Mouse (Mus musculus): ENCODE measurements around the gene Rhox10. TPM values are rescaled to one million over a fixed set of nuclear protein-coding genes. Genes with fewer than 3 reads are reported as not detected.
"Not testable (repeated sequence)": the region's sequence is repeated elsewhere in the genome, so short reads cannot be mapped to it uniquely, and the experiment has no call there.

Gene Rhox10
- polyA plus RNA-seq (2015; fragmentation: Nextera tagmentation; extraction: Ambion mirVana): not detected in 2 replicates

GRCm38 (mm10) chrX:38066175-38066574 is at the start of gene Rhox10:
Gene Rhox10, plus strand, starts transcription at chrX:38066475.
- Histone ChIP-seq H3K4me1 (no peaks in the 10 kb centered on the region), H3K36me3 (no peaks in the 10 kb centered on the region), H3K27me3 (no peaks in the 10 kb centered on the region), H3K9ac (no peak within 1 kb of the TSS), H3K4me2 (replicated peaks) (no peak within 1 kb of the TSS), H3K9me3 (no peaks in the 10 kb centered on the region), H3K27ac (no peak within 1 kb of the TSS), H3K4me3 (no peak within 1 kb of the TSS)
- WGBS: 86% methylated on average over 11 of the region's 11 CpGs
- ATAC-seq (ENCODE audit: low FRiP score, low read depth): no peak

GRCm38 (mm10) chrX:38018597-38018996 is 47.7 kb upstream of the Rhox10 start, which contains the start of gene Btg1-ps1:
Gene Btg1-ps1, minus strand, starts transcription at chrX:38018815.
- not testable (repeated sequence) for H3K4me2 ChIP-seq (replicated peaks); H3K27ac ChIP-seq; H3K27me3 ChIP-seq; H3K4me1 ChIP-seq; H3K4me3 ChIP-seq; H3K36me3 ChIP-seq; ATAC-seq (ENCODE audit: low FRiP score, low read depth); H3K9ac ChIP-seq; H3K9me3 ChIP-seq

- Histone ChIP-seq H3K9me3 (no peaks in the 10 kb centered on the region), H3K4me2 (replicated peaks) (no peak overlapping the region), H3K27ac (no peak overlapping the region), H3K36me3 (no peaks in the 10 kb centered on the region), H3K27me3 (no peaks in the 10 kb centered on the region), H3K9ac (no peak overlapping the region), H3K4me1 (no peaks in the 10 kb centered on the region), H3K4me3 (no peak overlapping the region)
- WGBS: 56% methylated on average over 2 of the region's 2 CpGs
- ATAC-seq (ENCODE audit: low FRiP score, low read depth): no peak
These were observed 32.4 kb upstream of the Rhox10 start for GRCm38 (mm10) chrX:38033841-38034240.

GRCm38 (mm10) chrX:38039666-38040065 is 26.6 kb upstream of the Rhox10 start:
- Histone ChIP-seq H3K27me3 (no peaks in the 10 kb centered on the region), H3K4me2 (replicated peaks) (no peak overlapping the region)
- no peak for ATAC-seq (ENCODE audit: low FRiP score, low read depth)

GRCm38 (mm10) chrX:38043014-38043413 is 23.3 kb upstream of the Rhox10 start, which contains the start of gene Btg1-ps2:
Gene Btg1-ps2, minus strand, starts transcription at chrX:38043114.
- H3K4me2 ChIP-seq (replicated peaks); ATAC-seq (ENCODE audit: low FRiP score, low read depth); H3K4me3 ChIP-seq; H3K27me3 ChIP-seq; H3K27ac ChIP-seq; H3K4me1 ChIP-seq; H3K36me3 ChIP-seq; H3K9me3 ChIP-seq; H3K9ac ChIP-seq: not testable (repeated sequence)

More at GRCm38 (mm10) chrX:38039666-38040065, 26.6 kb upstream of the Rhox10 start:
- Histone ChIP-seq H3K4me3 (no peak overlapping the region), H3K4me1 (no peaks in the 10 kb centered on the region), H3K27ac (no peak overlapping the region), H3K9me3 (no peaks in the 10 kb centered on the region), H3K9ac (no peak overlapping the region), H3K36me3 (no peaks in the 10 kb centered on the region)
- 95% methylated on average over 5 of the region's 5 CpGs for WGBS

- 0% methylated on average over 1 of the region's 1 CpGs for WGBS
- H3K4me2 ChIP-seq (replicated peaks): no peak overlapping the region
These were observed 4.7 kb upstream of the Rhox10 start for GRCm38 (mm10) chrX:38061544-38061943.

GRCm38 (mm10) chrX:38084226-38084625 is 18.0 kb downstream of the Rhox10 start:
- Histone ChIP-seq H3K9me3 (no peaks in the 10 kb centered on the region), H3K4me2 (replicated peaks) (0 out of 2 replicates have a peak overlapping the region, but pooled peaks have one; percentile 11), H3K9ac (no peak overlapping the region), H3K4me1 (no peaks in the 10 kb centered on the region), H3K27me3 (no peaks in the 10 kb centered on the region), H3K36me3 (no peaks in the 10 kb centered on the region), H3K27ac (no peak overlapping the region), H3K4me3 (no peak overlapping the region)
- 18% methylated on average over 12 of the region's 12 CpGs for WGBS
- no peak for ATAC-seq (ENCODE audit: low FRiP score, low read depth)

More at GRCm38 (mm10) chrX:38061544-38061943, 4.7 kb upstream of the Rhox10 start:
- ATAC-seq (ENCODE audit: low FRiP score, low read depth): no peak
- H3K9ac ChIP-seq: no peak overlapping the region
- H3K36me3 ChIP-seq: no peaks in the 10 kb centered on the region
- H3K9me3 ChIP-seq: no peaks in the 10 kb centered on the region
- no peak overlapping the region for H3K27ac ChIP-seq
- H3K27me3 ChIP-seq: no peaks in the 10 kb centered on the region
- H3K4me1 ChIP-seq: no peaks in the 10 kb centered on the region
- H3K4me3 ChIP-seq: no peak overlapping the region

- Histone ChIP-seq H3K9ac (no peak within 1 kb of the TSS), H3K4me2 (replicated peaks) (0 out of 2 replicates have a peak within 1 kb of the TSS, but pooled peaks have one; percentile 11), H3K27ac (no peak within 1 kb of the TSS), H3K9me3 (no peaks in the 10 kb centered on the region), H3K36me3 (no peaks in the 10 kb centered on the region), H3K4me3 (no peak within 1 kb of the TSS), H3K4me1 (no peaks in the 10 kb centered on the region), H3K27me3 (no peaks in the 10 kb centered on the region)
- 83% methylated on average over 9 of the region's 9 CpGs for WGBS
- ATAC-seq (ENCODE audit: low FRiP score, low read depth): no peak
These were observed 18.8 kb downstream of the Rhox10 start, which contains the start of gene Rhox11 for GRCm38 (mm10) chrX:38085041-38085440. Gene Rhox11, minus strand, starts transcription at chrX:38085141.

GRCm38 (mm10) chrX:38110807-38111206 is 44.5 kb downstream of the Rhox10 start, which contains the start of gene Rhox12:
Gene Rhox12, minus strand, starts transcription at chrX:38110907.
- Histone ChIP-seq H3K9me3 (no peaks in the 10 kb centered on the region), H3K27ac (no peak within 1 kb of the TSS), H3K36me3 (no peaks in the 10 kb centered on the region), H3K4me3 (no peak within 1 kb of the TSS), H3K27me3 (no peaks in the 10 kb centered on the region), H3K4me2 (replicated peaks) (no peak within 1 kb of the TSS), H3K9ac (no peak within 1 kb of the TSS), H3K4me1 (no peaks in the 10 kb centered on the region)
- WGBS: 68% methylated on average over 4 of the region's 4 CpGs
- no peak for ATAC-seq (ENCODE audit: low FRiP score, low read depth)

- H3K9me3 ChIP-seq: peaks cover 16% of the 10 kb centered on the region
- H3K9ac ChIP-seq: no peak within 1 kb of the TSS
- no peaks in the 10 kb centered on the region for H3K4me1 ChIP-seq
- H3K27me3 ChIP-seq: no peaks in the 10 kb centered on the region
- ATAC-seq (ENCODE audit: low FRiP score, low read depth): no peak
- H3K4me2 ChIP-seq (replicated peaks): no peak within 1 kb of the TSS
- no peaks in the 10 kb centered on the region for H3K36me3 ChIP-seq
- no peak within 1 kb of the TSS for H3K27ac ChIP-seq
- H3K4me3 ChIP-seq: no peak within 1 kb of the TSS
- 91% methylated on average over 20 of the region's 20 CpGs for WGBS
These were observed 54.7 kb downstream of the Rhox10 start, which contains the start of gene Rhox13 for GRCm38 (mm10) chrX:38120982-38121381. Gene Rhox13, plus strand, starts transcription at chrX:38121219.

Other genes with a start within 250 kb of the Rhox10 start
- gene Rhox6, start 239.6 kb upstream of the Rhox10 start, polyA plus RNA-seq (2015; fragmentation: Nextera tagmentation; extraction: Ambion mirVana): not detected in 2 replicates
- gene Rhox7a, start 234.8 kb upstream of the Rhox10 start, polyA plus RNA-seq (2015; fragmentation: Nextera tagmentation; extraction: Ambion mirVana): not detected in 2 replicates
- not detected in 2 replicates for gene Rhox8, start 187.5 kb upstream of the Rhox10 start, polyA plus RNA-seq (2015; fragmentation: Nextera tagmentation; extraction: Ambion mirVana)
- gene Rhox7b, start 169.2 kb upstream of the Rhox10 start, polyA plus RNA-seq (2015; fragmentation: Nextera tagmentation; extraction: Ambion mirVana): not detected in 2 replicates
- gene Rhox9, start 164.7 kb upstream of the Rhox10 start, polyA plus RNA-seq (2015; fragmentation: Nextera tagmentation; extraction: Ambion mirVana): not detected in 2 replicates
- gene Btg1-ps1, start 47.7 kb upstream of the Rhox10 start, polyA plus RNA-seq (2015; fragmentation: Nextera tagmentation; extraction: Ambion mirVana): not detected in 2 replicates
- not detected in 2 replicates for gene Btg1-ps2, start 23.4 kb upstream of the Rhox10 start, polyA plus RNA-seq (2015; fragmentation: Nextera tagmentation; extraction: Ambion mirVana)
- gene Rhox11, start 18.7 kb downstream of the Rhox10 start, polyA plus RNA-seq (2015; fragmentation: Nextera tagmentation; extraction: Ambion mirVana): not detected in 2 replicates
- gene Rhox12, start 44.4 kb downstream of the Rhox10 start, polyA plus RNA-seq (2015; fragmentation: Nextera tagmentation; extraction: Ambion mirVana): not detected in 2 replicates
- gene Rhox13, start 54.7 kb downstream of the Rhox10 start, polyA plus RNA-seq (2015; fragmentation: Nextera tagmentation; extraction: Ambion mirVana): not detected in 2 replicates
- gene Zbtb33, start 123.3 kb downstream of the Rhox10 start, polyA plus RNA-seq (2015; fragmentation: Nextera tagmentation; extraction: Ambion mirVana): 3.5 and 3.6 TPM in 2 replicates
- 32.4 and 34.0 TPM in 2 replicates for gene Tmem255a, start 186.0 kb downstream of the Rhox10 start, polyA plus RNA-seq (2015; fragmentation: Nextera tagmentation; extraction: Ambion mirVana)
- gene Atp1b4, start 249.7 kb downstream of the Rhox10 start, polyA plus RNA-seq (2015; fragmentation: Nextera tagmentation; extraction: Ambion mirVana): 1.7 and 2.2 TPM in 2 replicates